Mouse (Mus musculus): ENCODE data around the gene Smarcc2. TPM values are rescaled to one million over a fixed set of nuclear protein-coding genes. Genes with fewer than 3 reads are reported as not detected.

The Smarcc2 gene
- polyA plus RNA-seq, 1 experiment from 2014 or later: 59.2 TPM

- no peak overlapping the region for H3K9ac ChIP-seq
- 65% methylated on average over 6 of the region's 6 CpGs for WGBS
- no peak for ATAC-seq (replicated peaks; ENCODE audit: insufficient number of reproducible peaks, insufficient read depth, low FRiP score, low read depth)
- no peak overlapping the region for H3K4me2 ChIP-seq
- no peaks in the 10 kb centered on the region for H3K9me3 ChIP-seq (replicated peaks)
- peaks cover 13% of the 10 kb centered on the region; the same call in 1 of the 2 replicates for H3K36me3 ChIP-seq
- H3K4me3 ChIP-seq: no peak overlapping the region
- H3K27me3 ChIP-seq: no peaks in the 10 kb centered on the region
- no peaks in the 10 kb centered on the region for H3K4me1 ChIP-seq (replicated peaks)
- H3K27ac ChIP-seq: no peak overlapping the region
Measured at GRCm38 (mm10) chr10:128444354-128444753, 14.7 kb upstream of the Smarcc2 start.

GRCm38 (mm10) chr10:128445407-128445806 lies 13.6 kb upstream of the Smarcc2 start:
- no peaks in the 10 kb centered on the region for H3K9me3 ChIP-seq (replicated peaks)
- H3K4me2 ChIP-seq: no peak overlapping the region
- H3K4me3 ChIP-seq: no peak overlapping the region
- no peak for ATAC-seq (replicated peaks; ENCODE audit: insufficient number of reproducible peaks, insufficient read depth, low FRiP score, low read depth)
- 57% methylated on average over 4 of the region's 4 CpGs for WGBS
- H3K27me3 ChIP-seq: no peaks in the 10 kb centered on the region
- H3K9ac ChIP-seq: no peak overlapping the region
- H3K4me1 ChIP-seq (replicated peaks): no peaks in the 10 kb centered on the region
- H3K27ac ChIP-seq: no peak overlapping the region
- peaks cover 4% of the 10 kb centered on the region; the same call in 1 of the 2 replicates for H3K36me3 ChIP-seq

DNA sequence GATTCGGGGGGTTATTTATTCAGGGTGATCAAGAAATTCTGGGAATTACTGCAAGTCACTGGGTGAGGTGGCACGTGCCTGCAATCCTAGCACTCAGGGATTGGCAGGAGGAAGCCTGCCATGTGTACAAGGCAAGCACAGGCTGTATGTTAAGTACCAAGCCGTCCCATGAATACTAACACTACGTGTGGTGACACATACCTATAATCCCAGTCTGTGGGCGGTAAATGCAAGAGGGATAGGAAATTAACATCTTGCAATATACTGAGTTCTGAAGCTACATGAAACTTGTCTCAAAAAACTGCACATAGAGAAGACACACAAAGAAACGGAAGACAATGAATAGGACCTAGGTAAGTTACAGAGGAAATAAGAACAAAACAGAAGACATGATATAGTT lies 8.0 kb upstream of the Smarcc2 start:
- Histone ChIP-seq H3K4me2 (no peak overlapping the region), H3K4me1 (replicated peaks) (peaks cover 3% of the 10 kb centered on the region), H3K27me3 (no peaks in the 10 kb centered on the region), H3K9me3 (replicated peaks) (no peaks in the 10 kb centered on the region), H3K36me3 (no peaks in the 10 kb centered on the region), H3K4me3 (no peak overlapping the region), H3K27ac (no peak overlapping the region), H3K9ac (no peak overlapping the region)
- no peak for ATAC-seq (replicated peaks; ENCODE audit: insufficient number of reproducible peaks, insufficient read depth, low FRiP score, low read depth)
- WGBS: 69% methylated on average over 6 of the region's 6 CpGs

GRCm38 (mm10) chr10:128454471-128454870 lies 4.6 kb upstream of the Smarcc2 start:
- H3K9me3 ChIP-seq (replicated peaks): no peaks in the 10 kb centered on the region
- ATAC-seq (replicated peaks; ENCODE audit: insufficient number of reproducible peaks, insufficient read depth, low FRiP score, low read depth): no peak
- H3K27me3 ChIP-seq: no peaks in the 10 kb centered on the region
- WGBS: 68% methylated on average over 3 of the region's 3 CpGs
- peaks cover 3% of the 10 kb centered on the region for H3K4me1 ChIP-seq (replicated peaks)
- no peak overlapping the region for H3K27ac ChIP-seq
- no peak overlapping the region for H3K4me3 ChIP-seq
- no peak overlapping the region for H3K9ac ChIP-seq
- no peak overlapping the region for H3K4me2 ChIP-seq
- H3K36me3 ChIP-seq: no peaks in the 10 kb centered on the region

- Histone ChIP-seq H3K9me3 (replicated peaks) (no peaks in the 10 kb centered on the region), H3K4me1 (replicated peaks) (peaks cover 5% of the 10 kb centered on the region), H3K36me3 (no peaks in the 10 kb centered on the region), H3K9ac (no peak overlapping the region), H3K27ac (no peak overlapping the region), H3K27me3 (no peaks in the 10 kb centered on the region), H3K4me3 (no peak overlapping the region), H3K4me2 (peak overlapping the region; percentile 47)
- ATAC-seq (replicated peaks; ENCODE audit: insufficient number of reproducible peaks, insufficient read depth, low FRiP score, low read depth): no peak
- WGBS: 4% methylated on average over 6 of the region's 6 CpGs
Measured at GRCm38 (mm10) chr10:128455280-128455679, 3.8 kb upstream of the Smarcc2 start.

DNA sequence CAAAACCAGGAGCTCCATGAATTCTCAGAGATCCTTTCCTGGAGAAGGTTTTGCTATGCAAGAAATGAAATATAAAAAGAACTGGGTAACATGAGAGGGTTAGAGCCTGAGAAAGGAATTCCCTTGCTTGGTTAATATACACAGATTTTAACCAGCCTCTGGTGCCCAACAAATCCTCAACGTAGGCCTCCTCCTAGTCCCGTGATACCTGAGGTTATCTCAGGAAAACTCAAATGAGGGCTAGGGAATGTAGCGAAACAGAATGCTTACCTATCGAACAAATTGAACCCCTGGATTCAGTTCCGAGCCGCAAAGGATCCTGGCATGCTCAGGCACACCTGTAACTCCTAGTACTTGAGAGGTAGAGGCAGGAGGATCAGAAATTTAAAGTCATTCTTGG lies 1.4 kb upstream of the Smarcc2 start:
- Histone ChIP-seq H3K4me3 (no peak overlapping the region), H3K27me3 (no peaks in the 10 kb centered on the region), H3K4me1 (replicated peaks) (peaks cover 15% of the 10 kb centered on the region), H3K9me3 (replicated peaks) (no peaks in the 10 kb centered on the region), H3K27ac (no peak overlapping the region), H3K36me3 (peaks cover 9% of the 10 kb centered on the region), H3K4me2 (peak overlapping the region; percentile 81; the same call in 1 of the 2 replicates), H3K9ac (no peak overlapping the region)
- no peak for ATAC-seq (replicated peaks; ENCODE audit: insufficient number of reproducible peaks, insufficient read depth, low FRiP score, low read depth)
- 79% methylated on average over 6 of the region's 6 CpGs for WGBS

DNA sequence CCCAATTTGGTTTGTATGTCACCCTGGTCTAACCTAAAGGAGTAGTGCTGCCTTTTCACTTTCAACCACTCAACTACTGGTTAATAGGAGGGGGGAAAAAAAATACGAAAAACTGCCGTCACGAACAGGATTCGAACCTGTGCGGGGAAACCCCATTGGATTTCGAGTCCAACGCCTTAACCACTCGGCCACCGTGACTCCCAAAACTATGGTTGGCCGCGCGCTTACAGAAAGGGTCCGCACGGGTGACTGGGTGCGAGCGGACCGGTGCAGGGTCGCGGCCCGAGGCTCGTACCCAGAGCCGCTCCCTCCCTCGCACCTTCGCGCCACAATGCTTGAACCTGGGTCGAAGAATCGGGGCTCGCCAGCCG lies 715 bp upstream of the Smarcc2 start:
- Histone ChIP-seq H3K9me3 (replicated peaks) (no peaks in the 10 kb centered on the region), H3K4me3 (peak overlapping the region; percentile 85), H3K4me2 (peak overlapping the region; percentile 81), H3K4me1 (replicated peaks) (peaks cover 15% of the 10 kb centered on the region), H3K36me3 (peaks cover 15% of the 10 kb centered on the region), H3K27me3 (no peaks in the 10 kb centered on the region), H3K9ac (peak overlapping the region; percentile 94), H3K27ac (peak overlapping the region; percentile 98)
- under 1% methylated on average over 29 of the region's 29 CpGs for WGBS
- ATAC-seq (replicated peaks; ENCODE audit: insufficient number of reproducible peaks, insufficient read depth, low FRiP score, low read depth): peak; percentile 47

DNA sequence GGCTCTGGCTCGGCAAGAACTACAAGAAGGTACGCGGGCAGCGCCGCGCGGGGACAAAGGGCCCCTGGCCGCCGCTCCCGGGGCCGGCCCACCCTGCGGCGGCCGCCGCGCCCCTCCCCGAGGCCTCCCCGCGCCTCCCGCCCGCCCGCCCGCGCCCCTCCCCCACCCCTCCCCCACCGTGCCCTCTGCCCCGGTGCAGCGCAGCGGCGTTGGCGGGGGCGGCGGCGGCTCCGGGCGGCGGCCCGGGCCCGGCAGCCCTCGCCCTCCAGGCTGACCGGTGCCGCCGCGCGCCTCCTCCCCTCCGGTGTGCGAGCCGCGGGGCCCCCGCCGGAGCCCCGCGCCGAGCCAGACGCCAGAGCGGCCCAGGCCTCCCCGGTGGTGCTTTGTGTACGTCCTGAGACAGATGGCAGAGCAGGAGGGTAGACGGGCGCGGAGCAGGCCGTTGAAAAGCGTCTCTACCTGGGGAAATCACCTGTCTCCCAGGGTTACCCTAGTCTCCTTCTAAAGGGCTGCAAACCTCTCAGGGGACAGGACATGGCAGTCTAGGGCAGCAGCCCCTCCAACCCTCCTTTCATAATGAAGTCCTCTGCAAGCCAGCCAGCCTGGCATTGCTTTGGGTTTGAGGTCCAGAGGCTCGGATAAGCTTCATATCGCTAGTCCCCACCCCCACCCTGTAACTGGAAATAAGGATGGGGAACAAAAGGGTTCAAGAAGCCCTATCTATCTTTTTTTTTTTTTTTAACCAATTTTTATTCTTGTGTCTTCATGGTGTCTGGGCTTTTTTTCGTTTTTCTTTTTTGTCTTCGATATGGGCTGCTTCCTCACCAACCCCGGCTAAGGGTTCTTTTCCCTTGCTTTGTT lies 591 bp downstream of the Smarcc2 start:
- Histone ChIP-seq H3K4me2 (peak overlapping the region; percentile 81), H3K4me1 (replicated peaks) (peaks cover 15% of the 10 kb centered on the region), H3K9ac (peak overlapping the region; percentile 94), H3K4me3 (peak overlapping the region; percentile 85), H3K9me3 (replicated peaks) (no peaks in the 10 kb centered on the region), H3K36me3 (peaks cover 28% of the 10 kb centered on the region), H3K27me3 (no peaks in the 10 kb centered on the region), H3K27ac (peak overlapping the region; percentile 98)
- under 1% methylated on average over 41 of the region's 67 CpGs for WGBS
- ATAC-seq (replicated peaks; ENCODE audit: insufficient number of reproducible peaks, insufficient read depth, low FRiP score, low read depth): peak; percentile 69

- Histone ChIP-seq H3K9ac (peak overlapping the region; percentile 94), H3K4me2 (peak overlapping the region; percentile 81), H3K27me3 (no peaks in the 10 kb centered on the region), H3K9me3 (replicated peaks) (no peaks in the 10 kb centered on the region), H3K4me3 (peak overlapping the region; percentile 85), H3K4me1 (replicated peaks) (peaks cover 12% of the 10 kb centered on the region), H3K36me3 (peaks cover 34% of the 10 kb centered on the region), H3K27ac (peak overlapping the region; percentile 98)
- ATAC-seq (replicated peaks; ENCODE audit: insufficient number of reproducible peaks, insufficient read depth, low FRiP score, low read depth): no peak
- 11% methylated on average over 5 of the region's 5 CpGs for WGBS
Measured at GRCm38 (mm10) chr10:128460270-128460630, 1.2 kb downstream of the Smarcc2 start.

GRCm38 (mm10) chr10:128474366-128474765 lies 15.3 kb downstream of the Smarcc2 start:
- WGBS: 85% methylated on average over 12 of the region's 12 CpGs
- no peak overlapping the region for H3K4me3 ChIP-seq

GRCm38 (mm10) chr10:128486370-128486769 lies 27.3 kb downstream of the Smarcc2 start:
- H3K4me2 ChIP-seq: no peak overlapping the region
- no peak overlapping the region for H3K9ac ChIP-seq
- peaks cover 87% of the 10 kb centered on the region for H3K36me3 ChIP-seq
- 71% methylated on average over 7 of the region's 7 CpGs for WGBS
- no peaks in the 10 kb centered on the region for H3K27me3 ChIP-seq
- ATAC-seq (replicated peaks; ENCODE audit: insufficient number of reproducible peaks, insufficient read depth, low FRiP score, low read depth): no peak
- H3K9me3 ChIP-seq (replicated peaks): no peaks in the 10 kb centered on the region
- no peak overlapping the region for H3K4me3 ChIP-seq
- H3K4me1 ChIP-seq (replicated peaks): peaks cover 25% of the 10 kb centered on the region
- H3K27ac ChIP-seq: no peak overlapping the region

More at GRCm38 (mm10) chr10:128474366-128474765, 15.3 kb downstream of the Smarcc2 start:
- H3K9me3 ChIP-seq (replicated peaks): no peaks in the 10 kb centered on the region
- H3K4me1 ChIP-seq (replicated peaks): no peaks in the 10 kb centered on the region
- no peak overlapping the region for H3K9ac ChIP-seq
- no peaks in the 10 kb centered on the region for H3K27me3 ChIP-seq
- H3K36me3 ChIP-seq: peaks cover 81% of the 10 kb centered on the region
- H3K27ac ChIP-seq: no peak overlapping the region
- no peak for ATAC-seq (replicated peaks; ENCODE audit: insufficient number of reproducible peaks, insufficient read depth, low FRiP score, low read depth)
- no peak overlapping the region for H3K4me2 ChIP-seq

Measured in heart, embryonic 15.5 days (tissue).